Mouse (Mus musculus): ENCODE data around the gene Ckmt2. TPM values are rescaled to one million over a fixed set of nuclear protein-coding genes. Genes with fewer than 3 reads are reported as not detected.

Ckmt2 gene
- polyA plus RNA-seq, 1 experiment = not detected

GRCm38 (mm10) chr13:91858835-91859234, 17.9 kb downstream of the Ckmt2 start:
- DNase-seq = no peak
- no peak overlapping the region for H3K27ac ChIP-seq (ENCODE audit: insufficient read depth, low read length)
- WGBS = 73% methylated on average over 7 of the region's 7 CpGs
- H3K27me3 ChIP-seq (ENCODE audit: control insufficient read depth, insufficient read depth, low read length) = no peaks in the 10 kb centered on the region
- TF ChIP-seq POLR2A (IDR thresholded peaks at IDR 0.05; ENCODE audit: borderline replicate concordance, insufficient read depth, low read length) (no peak), CTCF (IDR thresholded peaks at IDR 0.05; ENCODE audit: borderline replicate concordance, insufficient read depth, low read depth, low read length) (no peak)
- no peaks in the 10 kb centered on the region for H3K4me1 ChIP-seq (ENCODE audit: control insufficient read depth, insufficient read depth, low read length)
- H3K4me3 ChIP-seq (replicated peaks; ENCODE audit: insufficient read depth, low read depth, low read length) = no peak overlapping the region

GRCm38 (mm10) chr13:91857427-91857826, 19.3 kb downstream of the Ckmt2 start:
- Histone ChIP-seq H3K4me1 (ENCODE audit: control insufficient read depth, insufficient read depth, low read length) (no peaks in the 10 kb centered on the region), H3K27ac (ENCODE audit: insufficient read depth, low read length) (no peak overlapping the region), H3K27me3 (ENCODE audit: control insufficient read depth, insufficient read depth, low read length) (no peaks in the 10 kb centered on the region), H3K4me3 (replicated peaks; ENCODE audit: insufficient read depth, low read depth, low read length) (no peak overlapping the region)
- no peak for DNase-seq
- WGBS = 71% methylated on average over 8 of the region's 8 CpGs
- no peak for TF ChIP-seq POLR2A (IDR thresholded peaks at IDR 0.05; ENCODE audit: borderline replicate concordance, insufficient read depth, low read length)
- TF ChIP-seq CTCF (IDR thresholded peaks at IDR 0.05; ENCODE audit: borderline replicate concordance, insufficient read depth, low read depth, low read length) = no peak

GRCm38 (mm10) chr13:91854412-91854811, 22.3 kb downstream of the Ckmt2 start:
- WGBS = 67% methylated on average over 3 of the region's 3 CpGs
- DNase-seq = no peak
- Histone ChIP-seq H3K4me1 (ENCODE audit: control insufficient read depth, insufficient read depth, low read length) (no peaks in the 10 kb centered on the region), H3K27me3 (ENCODE audit: control insufficient read depth, insufficient read depth, low read length) (no peaks in the 10 kb centered on the region), H3K4me3 (replicated peaks; ENCODE audit: insufficient read depth, low read depth, low read length) (no peak overlapping the region), H3K27ac (ENCODE audit: insufficient read depth, low read length) (no peak overlapping the region)
- TF ChIP-seq CTCF (IDR thresholded peaks at IDR 0.05; ENCODE audit: borderline replicate concordance, insufficient read depth, low read depth, low read length) (no peak), POLR2A (IDR thresholded peaks at IDR 0.05; ENCODE audit: borderline replicate concordance, insufficient read depth, low read length) (no peak)

- H3K27me3 ChIP-seq (ENCODE audit: control insufficient read depth, insufficient read depth, low read length) = no peaks in the 10 kb centered on the region
- no peak for DNase-seq
- H3K4me1 ChIP-seq (ENCODE audit: control insufficient read depth, insufficient read depth, low read length) = no peaks in the 10 kb centered on the region
- TF ChIP-seq CTCF (IDR thresholded peaks at IDR 0.05; ENCODE audit: borderline replicate concordance, insufficient read depth, low read depth, low read length) (no peak), POLR2A (IDR thresholded peaks at IDR 0.05; ENCODE audit: borderline replicate concordance, insufficient read depth, low read length) (no peak)
- no peak overlapping the region for H3K4me3 ChIP-seq (replicated peaks; ENCODE audit: insufficient read depth, low read depth, low read length)
- H3K27ac ChIP-seq (ENCODE audit: insufficient read depth, low read length) = no peak overlapping the region
These were observed 48.8 kb downstream of the Ckmt2 start for GRCm38 (mm10) chr13:91827876-91828275.

GRCm38 (mm10) chr13:91826066-91826465, 50.6 kb downstream of the Ckmt2 start:
- Histone ChIP-seq H3K27ac (ENCODE audit: insufficient read depth, low read length) (no peak overlapping the region), H3K27me3 (ENCODE audit: control insufficient read depth, insufficient read depth, low read length) (no peaks in the 10 kb centered on the region), H3K4me3 (replicated peaks; ENCODE audit: insufficient read depth, low read depth, low read length) (no peak overlapping the region), H3K4me1 (ENCODE audit: control insufficient read depth, insufficient read depth, low read length) (no peaks in the 10 kb centered on the region)
- no peak for TF ChIP-seq POLR2A (IDR thresholded peaks at IDR 0.05; ENCODE audit: borderline replicate concordance, insufficient read depth, low read length)
- TF ChIP-seq CTCF (IDR thresholded peaks at IDR 0.05; ENCODE audit: borderline replicate concordance, insufficient read depth, low read depth, low read length) = no peak
- no peak for DNase-seq
- WGBS = 76% methylated on average over 2 of the region's 2 CpGs

- WGBS = 5% methylated on average over 4 of the region's 4 CpGs
- no peak for TF ChIP-seq CTCF (IDR thresholded peaks at IDR 0.05; ENCODE audit: borderline replicate concordance, insufficient read depth, low read depth, low read length)
- no peak for TF ChIP-seq POLR2A (IDR thresholded peaks at IDR 0.05; ENCODE audit: borderline replicate concordance, insufficient read depth, low read length)
These were observed 51.7 kb downstream of the Ckmt2 start for GRCm38 (mm10) chr13:91824845-91825550.

GRCm38 (mm10) chr13:91823735-91824134, 53.0 kb downstream of the Ckmt2 start:
- no peak for TF ChIP-seq POLR2A (IDR thresholded peaks at IDR 0.05; ENCODE audit: borderline replicate concordance, insufficient read depth, low read length)
- H3K4me1 ChIP-seq (ENCODE audit: control insufficient read depth, insufficient read depth, low read length) = no peaks in the 10 kb centered on the region
- H3K27ac ChIP-seq (ENCODE audit: insufficient read depth, low read length) = no peak overlapping the region
- no peaks in the 10 kb centered on the region for H3K27me3 ChIP-seq (ENCODE audit: control insufficient read depth, insufficient read depth, low read length)
- WGBS = 78% methylated on average over 6 of the region's 6 CpGs
- no peak for DNase-seq
- H3K4me3 ChIP-seq (replicated peaks; ENCODE audit: insufficient read depth, low read depth, low read length) = no peak overlapping the region

More at GRCm38 (mm10) chr13:91824845-91825550, 51.7 kb downstream of the Ckmt2 start:
- Histone ChIP-seq H3K4me3 (replicated peaks; ENCODE audit: insufficient read depth, low read depth, low read length) (no peak overlapping the region), H3K27ac (ENCODE audit: insufficient read depth, low read length) (no peak overlapping the region), H3K4me1 (ENCODE audit: control insufficient read depth, insufficient read depth, low read length) (no peaks in the 10 kb centered on the region), H3K27me3 (ENCODE audit: control insufficient read depth, insufficient read depth, low read length) (no peaks in the 10 kb centered on the region)
- DNase-seq = no peak

GRCm38 (mm10) chr13:91814670-91815069, 62.0 kb downstream of the Ckmt2 start:
- TF ChIP-seq CTCF (IDR thresholded peaks at IDR 0.05; ENCODE audit: borderline replicate concordance, insufficient read depth, low read depth, low read length) (no peak), POLR2A (IDR thresholded peaks at IDR 0.05; ENCODE audit: borderline replicate concordance, insufficient read depth, low read length) (no peak)
- Histone ChIP-seq H3K4me3 (replicated peaks; ENCODE audit: insufficient read depth, low read depth, low read length) (no peak overlapping the region), H3K27ac (ENCODE audit: insufficient read depth, low read length) (no peak overlapping the region), H3K4me1 (ENCODE audit: control insufficient read depth, insufficient read depth, low read length) (no peaks in the 10 kb centered on the region), H3K27me3 (ENCODE audit: control insufficient read depth, insufficient read depth, low read length) (no peaks in the 10 kb centered on the region)
- DNase-seq = no peak
- 88% methylated on average over 5 of the region's 5 CpGs for WGBS
